Mouse (Mus musculus) embryonic fibroblast, embryonic 13.5 days (primary cell): ENCODE results near the gene Cdyl. TPM values are rescaled to one million over a fixed set of nuclear protein-coding genes. Genes with fewer than 3 reads are reported as not detected.

Experiments
- H3K27ac ChIP-seq: 2 replicates; pipeline ENCODE4 v1.5.1; 2012; ENCODE audit warnings: low read length, control low read depth, inconsistent platforms; ENCODE audit not compliant: insufficient read depth
- H3K4me1 ChIP-seq: 2 replicates; pipeline ENCODE4 v1.6.1; 2011; ENCODE audit warnings: low read length; ENCODE audit not compliant: control insufficient read depth, insufficient read depth
- H3K4me3 ChIP-seq: 2 replicates; pipeline ENCODE4 v1.5.1; 2011; ENCODE audit warnings: mild to moderate bottlenecking, control low read depth, low read length; ENCODE audit not compliant: insufficient read depth
- CTCF ChIP-seq: IDR thresholded peaks from 2 replicates; pipeline ENCODE4 v1.5.1; 2011; ENCODE audit warnings: mild to moderate bottlenecking, control low read depth, low read length, moderate library complexity, borderline replicate concordance; ENCODE audit not compliant: insufficient read depth
- POLR2A ChIP-seq: IDR thresholded peaks from 2 replicates; pipeline ENCODE4 v1.6.1; 2011; ENCODE audit warnings: low read depth, mild to moderate bottlenecking, control low read depth, low read length, moderate library complexity
- polyA plus RNA-seq: library from polyadenylated mRNA; stranded (reverse); fragments of >200 nt; gene quantifications from 2 replicates; pipeline ENCODE4 v1.2.4, GENCODE M21; 2011; ENCODE audit warnings: low read depth; ENCODE audit not compliant: missing spikeins, insufficient read length

Cdyl gene
- polyA plus RNA-seq, 1 experiment, result 23.5 TPM

- Histone ChIP-seq H3K4me3 (no peak overlapping the region), H3K4me1 (peaks cover 4% of the 10 kb centered on the region; the same call in 1 of the 2 replicates), H3K27ac (no peak overlapping the region)
- TF ChIP-seq CTCF (peak; percentile 63; the same call in 1 of the 2 replicates), POLR2A (no peak)
Observed at GRCm38 (mm10) chr13:35773763-35774162, 114.1 kb downstream of the Cdyl start.

- Histone ChIP-seq H3K4me3 (no peak overlapping the region), H3K27ac (no peak overlapping the region), H3K4me1 (peaks cover 4% of the 10 kb centered on the region; the same call in 1 of the 2 replicates)
- no peak for TF ChIP-seq POLR2A
- TF ChIP-seq CTCF, result no peak
Observed at GRCm38 (mm10) chr13:35776123-35776522, 116.5 kb downstream of the Cdyl start.

DNA sequence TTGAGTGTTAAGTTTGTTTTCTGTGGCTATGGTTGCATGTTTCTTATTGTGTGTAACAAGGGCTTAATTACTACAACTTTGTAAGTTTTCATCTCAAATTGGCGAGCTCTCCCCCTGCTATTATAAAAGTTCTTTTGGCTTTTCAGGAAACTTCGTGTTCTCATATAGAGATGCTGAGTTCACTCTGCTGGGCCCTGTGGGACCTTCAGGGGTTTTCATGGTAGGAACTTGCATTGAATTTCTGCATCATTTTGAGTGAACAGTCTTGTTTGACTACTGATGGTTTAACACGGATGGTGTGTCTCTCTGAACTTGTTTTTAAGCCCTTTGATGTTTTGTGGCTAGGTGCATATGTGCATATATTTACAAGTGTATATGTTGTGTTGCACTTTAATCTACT is 121.1 kb downstream of the Cdyl start:
- no peak overlapping the region for H3K4me3 ChIP-seq
- H3K27ac ChIP-seq, result no peak overlapping the region
- H3K4me1 ChIP-seq, result no peaks in the 10 kb centered on the region
- TF ChIP-seq POLR2A (no peak), CTCF (no peak)

DNA sequence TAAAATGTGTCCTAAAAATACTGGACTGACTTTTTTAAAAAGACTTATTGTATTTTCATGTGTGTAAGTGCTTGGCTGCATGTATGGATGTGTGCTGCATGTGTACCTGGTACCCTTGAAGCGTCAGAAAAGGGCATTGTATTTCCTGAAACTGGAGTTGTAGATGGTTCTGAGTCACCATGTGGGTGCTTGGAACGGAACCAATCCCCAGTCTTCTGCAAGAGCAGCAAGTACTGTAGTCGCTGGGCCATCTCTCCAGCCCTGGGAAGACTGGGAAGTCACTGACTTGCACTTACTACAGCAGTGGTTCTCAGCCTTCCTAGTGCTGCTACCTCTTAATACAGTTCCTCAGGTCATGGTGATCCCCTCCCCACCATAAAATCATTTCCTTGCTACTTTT is 122.1 kb downstream of the Cdyl start:
- no peak for TF ChIP-seq CTCF
- TF ChIP-seq POLR2A, result no peak
- Histone ChIP-seq H3K4me3 (no peak overlapping the region), H3K4me1 (no peaks in the 10 kb centered on the region), H3K27ac (no peak overlapping the region)

DNA sequence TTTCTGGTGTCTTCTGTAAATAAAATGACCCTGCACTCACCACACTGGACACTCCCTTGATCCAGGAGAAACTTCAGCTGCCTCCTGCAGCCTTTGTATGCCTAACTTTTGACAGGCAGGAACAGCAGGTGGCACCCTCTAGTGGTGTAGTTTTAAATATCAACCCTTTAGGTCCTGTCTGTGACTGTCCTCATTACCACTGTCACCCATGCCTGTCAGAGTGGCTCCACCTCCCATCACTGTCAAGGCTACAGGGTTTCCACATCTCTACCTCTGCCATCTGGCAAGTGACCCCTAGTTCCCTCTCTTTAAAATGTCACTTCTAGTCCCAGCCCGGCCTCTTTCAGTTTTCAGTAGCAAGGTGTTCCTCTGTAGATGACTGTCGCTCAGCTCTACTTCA is 123.3 kb downstream of the Cdyl start:
- no peak overlapping the region for H3K4me3 ChIP-seq
- TF ChIP-seq CTCF, result 0 out of 2 replicates have a peak, but pooled peaks have one; percentile 6
- no peak for TF ChIP-seq POLR2A
- no peaks in the 10 kb centered on the region for H3K4me1 ChIP-seq
- H3K27ac ChIP-seq, result no peak overlapping the region

DNA sequence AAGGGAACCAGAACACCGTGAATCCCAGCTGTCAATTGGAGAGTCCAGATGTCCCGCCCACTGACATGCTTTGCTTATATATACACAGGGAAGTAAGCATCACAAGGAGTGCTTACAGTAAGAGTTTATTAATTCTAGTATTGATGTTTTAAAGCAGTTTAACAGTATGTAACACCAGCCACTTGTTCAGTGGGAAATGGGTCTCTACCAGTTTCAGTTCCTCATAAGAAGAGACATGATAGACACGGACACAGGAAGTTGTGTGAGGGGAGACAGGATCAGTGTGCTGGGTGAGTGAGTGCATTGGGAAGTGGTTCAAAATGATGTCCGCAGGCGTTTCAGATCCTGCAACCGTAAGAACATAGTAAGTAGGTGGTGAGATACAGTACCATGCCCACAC is 123.9 kb downstream of the Cdyl start:
- no peaks in the 10 kb centered on the region for H3K4me1 ChIP-seq
- no peak for TF ChIP-seq POLR2A
- no peak for TF ChIP-seq CTCF
- no peak overlapping the region for H3K27ac ChIP-seq
- H3K4me3 ChIP-seq, result no peak overlapping the region

DNA sequence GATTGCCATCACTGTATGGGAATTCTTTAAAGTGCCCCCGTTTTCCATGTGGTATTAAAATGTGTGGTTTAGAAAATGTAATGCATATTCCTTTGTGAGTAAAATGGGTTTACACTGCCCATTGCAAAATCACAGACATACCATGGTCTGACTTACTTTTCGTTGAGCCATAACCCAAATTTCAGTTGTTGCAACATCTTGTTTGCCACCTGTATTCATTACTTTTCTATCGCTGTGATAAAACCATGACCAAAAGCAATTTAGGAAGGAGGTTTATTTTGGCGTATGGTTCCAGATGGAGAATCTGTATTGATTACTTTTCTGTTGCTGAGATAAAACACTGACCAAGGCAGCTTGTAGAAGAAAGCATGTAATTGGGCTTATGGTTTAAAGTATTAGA is 124.6 kb downstream of the Cdyl start:
- no peak overlapping the region for H3K4me3 ChIP-seq
- no peak overlapping the region for H3K27ac ChIP-seq
- no peak for TF ChIP-seq POLR2A
- no peak for TF ChIP-seq CTCF
- H3K4me1 ChIP-seq, result no peaks in the 10 kb centered on the region

DNA sequence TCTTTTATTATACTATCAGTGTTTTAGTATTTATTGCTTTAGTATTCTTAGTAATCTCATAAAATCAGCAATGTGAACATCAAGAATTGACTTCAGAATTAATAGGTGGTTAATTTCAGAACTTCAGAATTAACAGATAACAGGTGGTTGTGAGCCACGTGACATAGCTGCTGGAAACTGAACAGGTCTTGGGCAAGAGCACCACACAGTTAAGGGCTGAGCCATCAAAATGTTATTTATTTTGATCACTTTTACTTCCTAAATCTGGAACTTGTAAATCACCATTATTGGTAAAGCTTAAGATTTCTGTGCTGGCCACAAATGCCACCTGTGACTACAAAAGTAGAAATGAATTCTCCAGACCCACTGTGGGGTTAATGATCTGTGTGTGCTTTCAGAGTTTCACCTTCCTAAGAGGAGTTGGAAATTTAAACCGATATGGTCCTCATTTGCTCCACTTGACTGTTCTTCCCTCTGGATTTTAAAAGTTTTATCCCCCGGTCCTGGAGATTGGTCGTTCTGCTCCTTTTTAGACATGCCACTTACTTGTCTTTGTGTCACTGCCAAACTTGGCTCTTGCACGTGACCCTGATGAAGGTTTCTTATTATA is 125.8 kb downstream of the Cdyl start:
- Histone ChIP-seq H3K4me3 (no peak overlapping the region), H3K4me1 (no peaks in the 10 kb centered on the region), H3K27ac (no peak overlapping the region)
- no peak for TF ChIP-seq POLR2A
- no peak for TF ChIP-seq CTCF

DNA sequence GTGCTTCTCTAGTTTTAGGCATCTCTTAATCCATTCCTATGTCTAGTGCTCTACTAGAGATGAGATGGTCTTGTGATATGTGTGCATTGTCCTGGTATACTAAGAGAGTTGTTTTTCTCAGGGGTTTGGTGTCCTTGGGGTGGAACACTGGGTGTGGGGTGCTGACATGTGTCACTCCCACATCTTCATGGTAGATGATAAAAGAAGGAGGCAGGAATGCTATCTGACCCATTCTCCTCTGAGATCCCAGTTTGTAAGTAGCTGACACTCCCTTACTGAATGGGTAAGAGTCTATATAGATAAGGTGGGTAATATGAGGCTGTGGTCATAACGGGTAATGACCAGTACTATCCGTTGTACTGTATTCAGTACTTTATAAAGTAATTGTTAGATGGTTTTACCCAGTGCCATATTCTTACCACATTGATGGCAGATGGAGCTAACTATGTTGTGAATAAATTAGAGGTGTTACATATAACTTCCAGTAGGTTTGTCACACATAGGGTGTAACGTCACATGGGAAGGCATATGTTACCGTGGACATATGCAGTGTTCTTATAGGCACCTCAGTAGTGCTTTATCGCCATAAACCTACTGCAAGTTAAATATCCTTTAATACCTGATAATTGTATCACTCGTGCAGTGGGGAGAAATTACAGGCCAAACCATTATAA is 127.2 kb downstream of the Cdyl start:
- H3K4me3 ChIP-seq, result no peak overlapping the region
- no peak overlapping the region for H3K27ac ChIP-seq
- TF ChIP-seq POLR2A (no peak), CTCF (no peak)

GRCm38 (mm10) chr13:35789577-35789976 is 129.9 kb downstream of the Cdyl start:
- Histone ChIP-seq H3K4me1 (no peaks in the 10 kb centered on the region), H3K27ac (no peak overlapping the region), H3K4me3 (no peak overlapping the region)
- TF ChIP-seq POLR2A, result no peak
- TF ChIP-seq CTCF, result no peak

More for the DNA sequence above, 127.2 kb downstream of the Cdyl start:
- no peaks in the 10 kb centered on the region for H3K4me1 ChIP-seq
